Mouse (Mus musculus) embryo, embryonic 11 days (tissue): Measurements from ENCODE around the gene Nhsl2.
"Not testable (repeated sequence)": the region's sequence is repeated elsewhere in the genome, so short reads cannot be mapped to it uniquely, and the experiment has no call there.

Experiments
- DNase-seq: peaks from one replicate; pipeline ENCODE4 v3.0.0-alpha.2; 2015

The Nhsl2 gene

DNA sequence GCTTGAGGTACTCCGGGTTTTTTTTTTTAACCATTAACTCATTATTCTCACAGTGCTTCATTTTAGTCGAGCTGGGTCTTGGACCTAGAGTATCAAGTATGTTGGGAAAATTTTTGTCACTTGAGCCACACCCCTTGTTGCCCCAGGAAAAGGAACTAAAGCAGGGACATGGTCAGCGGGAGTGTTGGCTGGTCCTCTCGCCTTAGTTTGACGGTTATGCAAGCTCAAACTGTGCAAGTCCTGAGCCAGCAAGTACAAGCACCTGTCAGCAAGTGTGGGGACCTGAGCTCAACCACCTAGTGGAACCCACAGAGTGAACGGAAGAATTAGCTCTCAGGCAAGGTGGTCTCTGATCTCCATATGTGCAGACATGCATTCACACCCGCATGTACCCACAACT is 252.7 kb downstream of the Nhsl2 start:
- no peak for DNase-seq

DNA sequence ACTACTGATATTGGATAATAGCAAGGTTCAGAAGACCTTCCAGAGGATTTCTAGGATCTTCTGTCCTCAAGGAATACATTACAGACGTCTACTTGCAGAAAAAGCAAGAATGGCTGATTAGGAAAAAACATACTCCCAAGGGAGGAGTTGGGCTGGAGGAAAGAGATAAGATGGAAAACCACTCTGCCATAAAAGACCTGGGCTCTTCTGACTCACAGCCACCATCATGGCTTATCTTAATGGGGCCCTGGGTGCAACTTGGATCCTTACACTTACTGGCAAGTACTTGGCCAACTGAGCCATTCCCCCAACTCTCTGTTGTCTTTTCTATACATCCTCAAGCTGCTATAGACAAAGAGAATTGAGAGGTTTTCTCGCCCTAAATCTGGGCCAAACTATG is 254.6 kb downstream of the Nhsl2 start:
- not testable (repeated sequence) for DNase-seq

DNA sequence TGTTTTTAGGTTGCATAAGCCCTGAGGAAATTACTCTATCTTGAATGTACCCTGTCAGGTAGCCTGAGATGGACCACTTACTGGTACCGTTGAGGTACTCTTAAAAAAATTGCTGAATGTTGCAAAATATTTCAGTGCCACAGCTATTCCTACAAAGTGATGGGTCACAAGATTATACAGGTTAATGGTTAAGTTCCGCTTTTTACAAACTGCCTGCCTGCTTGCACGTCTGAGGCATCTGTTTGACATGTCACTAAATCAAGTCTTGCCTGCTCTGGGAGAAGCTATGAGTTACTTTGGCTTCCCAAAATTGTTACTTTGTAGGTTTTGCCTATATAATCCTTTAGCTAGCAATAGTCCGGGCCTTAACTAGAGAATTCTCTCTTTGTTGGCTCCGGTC is 260.2 kb downstream of the Nhsl2 start:
- DNase-seq = not testable (repeated sequence)

DNA sequence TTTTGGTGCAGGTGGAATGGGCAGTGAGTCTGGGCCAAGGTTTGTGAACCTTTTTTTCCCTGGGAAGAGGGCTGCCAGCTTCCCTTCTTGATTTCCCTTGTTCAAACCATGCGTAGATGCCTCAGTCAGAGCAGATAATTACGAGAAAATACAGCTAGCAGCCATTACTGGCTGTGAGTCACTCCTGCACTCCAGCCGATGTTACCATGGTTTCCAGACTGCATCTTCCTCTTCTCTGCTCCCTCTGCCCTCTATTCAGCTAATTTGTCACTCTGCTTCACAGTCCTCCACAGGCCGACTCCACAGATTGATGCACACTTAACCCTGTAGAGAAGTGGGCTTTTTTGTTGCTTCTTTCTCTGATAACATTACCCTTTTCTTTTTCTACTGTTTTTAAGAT is 266.5 kb downstream of the Nhsl2 start:
- DNase-seq = peak; percentile 7

DNA sequence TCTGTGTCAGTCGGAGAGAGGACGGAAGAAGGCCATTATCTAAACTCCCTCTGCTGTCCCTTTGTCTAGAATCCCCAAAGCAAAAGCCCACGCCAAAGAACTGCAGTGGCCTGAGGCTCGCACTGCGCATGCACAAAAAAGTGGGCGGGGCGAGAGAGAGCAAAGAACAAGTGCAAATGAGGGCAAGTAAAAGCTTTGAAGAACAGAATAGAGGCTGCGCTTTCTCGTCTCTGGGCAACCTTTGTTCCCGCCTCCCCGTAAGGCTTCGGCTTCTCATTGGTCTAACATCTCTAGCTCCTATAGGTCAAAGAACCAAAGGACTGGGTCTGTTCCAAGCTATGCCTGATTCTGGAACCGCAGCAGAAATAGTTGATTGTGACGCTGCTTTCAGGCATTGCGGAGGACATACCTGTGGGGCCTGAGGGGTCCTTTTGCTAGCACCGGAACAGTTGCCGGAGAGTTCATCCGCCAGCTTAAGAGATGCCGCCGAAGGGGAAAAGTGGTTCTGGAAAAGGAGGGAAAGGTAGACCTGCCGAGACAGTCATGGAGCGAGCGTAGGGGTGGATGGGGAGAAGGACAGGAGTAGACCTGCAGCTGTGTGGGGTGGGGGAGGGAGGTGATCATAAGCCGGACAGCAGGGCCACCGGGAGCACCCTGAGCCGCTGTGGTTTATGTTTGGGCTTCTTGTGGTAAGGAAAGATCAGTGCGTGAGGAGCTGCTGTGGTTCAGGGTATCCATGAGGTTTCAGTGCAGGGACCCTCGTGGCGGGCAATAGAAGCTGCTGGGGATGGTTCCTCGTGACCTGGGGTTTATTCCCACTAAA is 270.1 kb downstream of the Nhsl2 start, which contains the start of gene Pin4:
TSS of gene Pin4 (plus strand) at position 406 of the 823 bp plus-strand sequence.
- DNase-seq = peak; percentile 92

DNA sequence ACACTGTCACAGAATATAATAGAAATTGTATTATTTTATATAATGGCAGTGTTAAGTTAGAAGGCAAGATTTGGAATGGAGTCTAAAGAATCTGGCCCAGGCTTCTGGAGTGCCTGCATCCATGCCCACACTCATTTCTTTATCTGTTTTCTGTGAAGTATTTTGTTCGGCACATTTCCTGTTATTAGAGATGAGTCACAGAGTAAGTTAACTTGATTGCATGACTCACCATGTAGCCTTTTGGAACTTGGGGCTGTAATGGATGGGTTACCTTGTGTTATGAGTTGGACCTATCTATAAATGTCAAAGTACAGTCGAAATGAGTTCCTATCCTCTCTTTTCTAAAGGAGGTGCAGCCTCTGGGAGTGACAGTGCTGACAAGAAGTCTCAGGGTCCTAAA is 272.1 kb downstream of the Nhsl2 start:
- DNase-seq = no peak

DNA sequence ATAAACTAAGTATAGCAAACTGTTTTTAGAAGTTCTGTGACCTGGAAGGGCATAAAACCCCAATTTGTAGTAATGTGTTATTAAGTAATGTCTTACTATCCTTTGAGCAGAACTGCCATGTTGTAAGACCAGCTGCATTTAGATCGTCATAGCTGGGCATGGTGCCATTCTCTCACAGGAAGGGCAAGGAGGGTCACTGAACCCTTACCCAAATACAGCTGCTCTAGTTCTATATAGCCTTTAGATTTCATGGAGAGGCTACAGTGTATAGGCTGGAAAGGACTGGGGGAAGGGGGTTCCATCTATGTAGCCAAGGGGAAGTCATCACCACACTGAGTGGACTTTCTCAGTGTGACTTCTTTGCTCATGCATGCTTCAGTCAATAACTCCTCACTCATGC is 292.0 kb downstream of the Nhsl2 start:
- no peak for DNase-seq
